Mouse (Mus musculus) adrenal gland, adult (tissue): Measurements from ENCODE around the gene Tnfsf12.
"Not testable (repeated sequence)": the region's sequence is repeated elsewhere in the genome, so short reads cannot be mapped to it uniquely, and the experiment has no call there.

Experiments used
- DNase-seq, 2 experiments: peaks; one replicate each; pipeline ENCODE4 v3.0.0; 2022 to 2023; ENCODE audit warnings: low spot score in 1 of 2; ENCODE audit not compliant: inconsistent age in 2 of 2

Tnfsf12 gene

GRCm38 (mm10) chr11:69695361-69696181 lies at the start of gene Tnfsf12, which contains the start of gene Tnfsfm13:
Gene Tnfsf12 (minus strand): TSS chr11:69695849.
Gene Tnfsfm13 (minus strand): TSS chr11:69696098.
- peak; percentile 85 to 95 for DNase-seq

GRCm38 (mm10) chr11:69731408-69731807 lies 35.8 kb upstream of the Tnfsf12 start:
- not testable (repeated sequence) for DNase-seq

GRCm38 (mm10) chr11:69729063-69729462 lies 33.4 kb upstream of the Tnfsf12 start:
- peak; percentile 64 to 86 for DNase-seq

GRCm38 (mm10) chr11:69725951-69726350 lies 30.3 kb upstream of the Tnfsf12 start:
- DNase-seq: no peak

- DNase-seq: no peak
These were observed 27.4 kb upstream of the Tnfsf12 start for GRCm38 (mm10) chr11:69723074-69723473.

DNA sequence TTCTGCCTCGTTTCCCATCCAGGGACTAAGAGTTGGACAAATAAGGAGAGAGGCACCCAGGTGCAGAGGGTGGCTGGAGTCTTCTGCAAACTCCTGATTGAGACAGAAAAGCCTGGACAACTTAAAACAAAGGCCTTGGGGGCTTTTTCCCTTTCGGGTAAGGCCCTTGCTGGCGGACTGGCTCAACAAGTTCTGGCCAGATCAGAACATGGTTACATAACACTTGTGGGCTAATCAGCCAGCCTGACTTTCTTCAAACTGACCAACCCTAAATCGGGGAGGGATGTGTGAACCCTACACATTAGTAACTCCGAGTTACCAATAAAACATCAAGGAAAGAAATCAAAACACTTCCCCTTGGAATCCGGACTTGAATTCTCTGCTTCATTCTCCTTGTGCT lies 25.2 kb upstream of the Tnfsf12 start:
- peak in 1 of 2 experiments; percentile 78 for DNase-seq

- DNase-seq: no peak
These were observed 23.8 kb upstream of the Tnfsf12 start for GRCm38 (mm10) chr11:69719423-69719822.

GRCm38 (mm10) chr11:69718661-69719060 lies 23.0 kb upstream of the Tnfsf12 start:
- no peak for DNase-seq

GRCm38 (mm10) chr11:69716953-69717352 lies 21.3 kb upstream of the Tnfsf12 start:
- DNase-seq: peak in 1 of 2 experiments; percentile 43

DNA sequence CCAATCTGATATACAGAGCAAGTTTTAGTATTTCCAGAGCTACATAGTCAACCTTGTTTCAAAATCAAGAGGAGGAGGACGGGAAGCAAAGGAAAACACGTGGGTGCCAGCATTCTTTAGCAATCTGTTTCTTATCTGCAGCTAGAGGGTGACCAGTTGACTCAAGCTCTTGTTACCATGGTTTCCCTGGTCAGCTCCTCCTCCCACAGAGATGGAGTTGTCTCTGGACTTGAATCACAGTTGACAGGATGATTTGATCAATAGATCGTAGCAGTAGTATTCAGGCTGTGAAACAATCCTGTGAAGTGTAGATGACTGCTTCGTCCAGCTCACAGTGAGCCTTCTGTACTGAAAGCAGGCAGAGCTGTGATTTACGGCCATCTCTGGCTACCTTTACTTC lies 20.3 kb upstream of the Tnfsf12 start:
- DNase-seq: peak; percentile 77 to 89

DNA sequence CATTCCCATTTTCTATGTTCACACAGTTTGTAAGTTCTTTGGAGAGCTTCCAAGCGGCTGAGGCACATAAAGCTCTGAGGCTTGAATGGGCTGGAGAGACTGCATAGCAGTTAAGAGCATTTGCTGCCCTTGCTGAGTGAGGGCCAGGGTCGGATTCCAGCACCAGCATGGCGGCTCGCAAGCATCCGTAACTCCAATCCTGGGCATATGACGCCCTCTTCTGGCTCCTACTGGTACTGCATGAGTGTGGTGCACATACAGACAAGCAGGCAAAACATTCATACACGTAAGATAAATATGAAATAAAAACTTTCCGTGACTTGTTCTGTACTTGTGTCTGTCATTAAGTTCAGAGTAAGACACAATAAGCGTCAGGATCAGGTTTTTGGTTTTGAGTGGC lies 19.8 kb upstream of the Tnfsf12 start:
- DNase-seq: peak; percentile 70 to 87

DNA sequence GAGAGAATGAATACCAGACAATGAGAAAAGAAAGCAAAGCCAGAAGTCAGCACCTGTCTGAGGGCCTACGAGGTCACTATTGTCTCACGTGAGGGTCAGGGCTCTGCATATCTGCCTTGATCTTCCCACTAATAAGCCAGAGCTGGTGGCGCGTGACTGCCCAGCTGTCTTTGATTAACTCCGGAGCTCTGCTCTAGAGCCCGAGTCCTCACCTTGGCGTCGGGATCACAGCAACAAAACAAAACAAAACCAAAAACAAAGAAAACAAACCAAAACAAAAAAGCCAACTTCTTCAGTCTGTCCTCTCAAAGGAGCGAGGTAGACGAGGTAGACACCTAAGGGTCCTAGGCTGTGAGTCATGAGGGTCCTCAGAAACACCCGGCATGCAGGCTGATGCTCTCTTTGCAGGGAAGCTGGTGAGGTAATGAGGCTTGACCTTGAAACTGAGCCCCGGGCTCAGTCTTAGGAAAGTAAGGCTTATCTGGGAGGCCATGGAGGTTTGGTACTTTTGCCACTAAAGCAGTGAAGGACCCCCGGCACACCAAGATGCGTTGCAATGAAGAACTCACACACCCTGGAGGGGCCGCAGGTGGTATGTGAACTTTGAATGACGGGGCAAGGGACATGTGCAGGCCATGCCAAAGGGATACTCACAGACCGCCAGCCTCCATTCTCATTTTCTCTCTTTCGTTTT lies 19.1 kb upstream of the Tnfsf12 start:
- peak in 1 of 2 experiments; percentile 46 for DNase-seq

DNA sequence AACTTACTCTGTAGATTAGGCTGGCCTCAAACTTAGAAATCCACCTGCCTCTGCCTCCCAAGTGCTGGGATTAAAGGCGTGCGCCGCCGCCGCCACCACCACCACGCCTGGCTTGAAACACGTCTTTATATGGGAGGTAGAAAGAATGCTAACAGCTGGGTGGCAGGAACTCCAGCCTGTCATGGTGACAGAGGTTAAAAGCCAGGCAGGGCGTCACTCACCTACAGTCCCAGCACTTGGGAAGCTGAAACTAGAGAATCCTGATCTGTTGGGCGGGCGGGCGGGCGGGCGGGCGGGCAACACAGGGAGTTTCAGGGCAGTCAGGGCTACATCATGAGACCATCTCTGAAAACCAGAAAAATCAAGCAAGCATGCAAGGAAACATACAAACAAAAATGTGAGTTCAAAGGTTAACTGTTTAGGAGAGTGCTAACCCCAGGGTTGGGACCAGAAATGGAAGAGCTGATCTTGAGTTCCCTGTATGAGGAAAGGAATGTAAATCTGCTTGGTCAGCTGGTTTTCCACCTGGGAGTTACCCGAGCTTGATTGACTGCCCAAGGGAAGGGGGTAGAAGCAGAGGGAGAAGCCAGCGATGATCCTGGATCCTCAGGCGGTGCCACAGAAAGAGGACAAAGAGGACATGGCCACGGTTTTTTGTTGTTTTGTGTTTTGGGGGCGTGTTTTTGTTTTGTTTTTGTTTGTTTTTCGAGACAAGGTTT lies 17.5 kb upstream of the Tnfsf12 start:
- no peak for DNase-seq

- no peak for DNase-seq
These were observed 15.4 kb upstream of the Tnfsf12 start for GRCm38 (mm10) chr11:69711082-69711481.

GRCm38 (mm10) chr11:69710470-69710869 lies 14.8 kb upstream of the Tnfsf12 start:
- DNase-seq: no peak

- DNase-seq: no peak
These were observed 14.2 kb upstream of the Tnfsf12 start for GRCm38 (mm10) chr11:69709554-69710446.

GRCm38 (mm10) chr11:69708614-69709265 lies 13.1 kb upstream of the Tnfsf12 start:
- DNase-seq: no peak

- DNase-seq: no peak
These were observed 12.3 kb upstream of the Tnfsf12 start for GRCm38 (mm10) chr11:69707873-69708381.

GRCm38 (mm10) chr11:69707480-69707847 lies 11.8 kb upstream of the Tnfsf12 start:
- DNase-seq: no peak
